Mouse (Mus musculus): ENCODE results near the gene Gnptab.
"Not testable (repeated sequence)": the region's sequence is repeated elsewhere in the genome, so short reads cannot be mapped to it uniquely, and the experiment has no call there.

The Gnptab gene

GRCm38 (mm10) chr10:88417686-88418085 is 38.8 kb downstream of the Gnptab start:
- no peak for DNase-seq (ENCODE audit: low spot score)

GRCm38 (mm10) chr10:88420141-88420541 is 41.2 kb downstream of the Gnptab start:
- no peak for DNase-seq (ENCODE audit: low spot score)

DNA sequence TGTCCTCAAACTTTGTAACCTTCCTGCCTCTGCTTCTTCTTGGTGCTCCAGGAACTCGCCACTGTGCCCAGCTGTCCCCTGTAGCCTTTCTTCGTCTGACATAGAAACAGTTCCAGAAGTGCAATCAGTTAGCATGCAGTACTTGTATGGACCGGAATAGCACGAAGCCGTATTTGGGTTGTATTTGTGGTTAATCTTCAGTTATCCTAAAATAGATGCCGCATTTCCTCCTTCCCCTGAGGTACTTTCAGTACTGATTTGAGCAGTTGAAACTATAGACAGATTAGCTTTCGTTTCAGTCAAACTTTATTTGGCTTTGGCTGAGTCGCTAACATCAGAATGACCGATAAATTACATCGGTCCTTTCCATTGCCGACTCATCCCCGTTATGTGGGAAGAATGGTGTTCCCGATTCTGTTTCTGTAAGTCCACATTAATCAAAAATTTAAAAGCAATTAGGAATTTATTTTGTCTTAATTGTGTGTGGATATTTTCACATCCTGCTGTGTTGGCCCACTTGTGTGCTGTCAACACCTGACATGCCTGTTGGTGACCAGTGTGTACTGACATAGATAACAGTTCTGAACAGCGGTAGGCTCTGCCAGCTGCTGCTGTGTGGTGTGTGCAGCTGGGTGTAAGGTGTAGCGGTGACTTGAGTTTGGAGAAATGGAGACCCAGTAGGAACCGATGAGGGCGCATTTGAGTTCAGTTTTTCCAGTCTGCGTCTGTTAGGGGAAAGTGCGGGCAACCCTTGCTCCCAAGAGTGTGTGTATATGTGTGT is 41.9 kb downstream of the Gnptab start:
- DNase-seq (ENCODE audit: low spot score), result no peak

- peak; percentile 41 for DNase-seq (ENCODE audit: low spot score)
Measured at GRCm38 (mm10) chr10:88426158-88426816, 47.4 kb downstream of the Gnptab start.

- DNase-seq (ENCODE audit: low spot score), result no peak
Measured at GRCm38 (mm10) chr10:88426896-88427295, 48.0 kb downstream of the Gnptab start.

- no peak for DNase-seq (ENCODE audit: low spot score)
Measured at GRCm38 (mm10) chr10:88427998-88428397, 49.1 kb downstream of the Gnptab start.

GRCm38 (mm10) chr10:88441224-88441623 is 62.3 kb downstream of the Gnptab start:
- DNase-seq (ENCODE audit: low spot score), result no peak

DNA sequence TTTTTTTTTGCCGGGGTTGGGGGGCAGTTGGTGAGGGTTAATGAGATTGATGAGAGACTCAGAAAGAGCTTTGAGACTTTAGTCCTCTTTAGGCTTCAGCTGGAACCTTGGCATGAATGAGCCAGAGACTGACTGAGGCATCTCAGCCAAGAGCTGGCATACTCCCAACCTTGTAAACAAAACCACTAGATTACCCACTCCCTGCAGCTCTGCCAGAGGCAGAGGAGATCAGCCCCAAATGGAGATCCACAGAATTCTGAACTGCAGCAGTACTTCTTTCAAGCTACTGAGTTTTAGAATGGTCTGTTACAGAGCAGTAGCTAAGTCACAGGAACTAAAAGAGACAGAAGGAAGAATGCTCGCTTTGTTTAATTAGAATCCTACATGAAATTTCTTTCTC is 72.3 kb downstream of the Gnptab start:
- peak; percentile 26 for DNase-seq (ENCODE audit: low spot score)

DNA sequence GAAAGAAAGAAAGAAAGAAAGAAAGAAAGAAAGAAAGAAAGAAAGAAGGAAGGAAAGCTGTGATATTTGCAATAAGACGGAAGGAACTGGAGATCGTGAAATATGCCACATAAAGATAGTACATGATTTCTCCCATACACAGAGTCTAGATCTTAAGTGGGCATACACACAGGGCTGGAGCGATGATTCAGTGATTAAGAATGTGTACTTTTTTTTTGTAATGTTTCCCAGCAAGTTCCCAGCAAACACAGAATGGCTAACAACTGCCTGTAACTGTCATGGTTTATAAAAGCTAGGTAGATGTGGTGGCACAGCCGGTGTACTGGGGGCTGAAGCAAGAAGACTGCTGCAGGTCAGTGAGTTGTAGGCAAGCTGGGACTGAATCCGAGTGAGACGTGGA is 73.1 kb downstream of the Gnptab start:
- DNase-seq (ENCODE audit: low spot score), result no peak

DNA sequence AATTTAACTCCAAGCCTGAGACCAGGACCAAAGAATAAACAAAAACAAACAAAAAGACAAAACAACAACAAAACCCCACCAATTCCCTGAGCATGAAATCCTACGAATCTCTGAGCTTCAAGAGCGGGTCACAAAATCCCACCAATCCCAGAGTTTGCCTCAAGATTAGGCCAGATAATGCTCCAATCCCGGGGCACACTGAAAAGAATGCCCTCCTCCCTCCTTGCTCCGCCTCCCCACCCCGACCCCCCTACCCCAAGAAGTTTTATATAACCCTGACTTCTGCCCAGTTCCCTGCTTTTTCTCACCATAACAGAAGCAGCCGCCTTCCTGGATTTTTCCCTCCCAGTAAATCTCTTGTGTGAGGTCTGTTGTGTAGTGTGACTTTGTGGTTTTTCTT is 78.9 kb downstream of the Gnptab start:
- DNase-seq (ENCODE audit: low spot score), result no peak

DNA sequence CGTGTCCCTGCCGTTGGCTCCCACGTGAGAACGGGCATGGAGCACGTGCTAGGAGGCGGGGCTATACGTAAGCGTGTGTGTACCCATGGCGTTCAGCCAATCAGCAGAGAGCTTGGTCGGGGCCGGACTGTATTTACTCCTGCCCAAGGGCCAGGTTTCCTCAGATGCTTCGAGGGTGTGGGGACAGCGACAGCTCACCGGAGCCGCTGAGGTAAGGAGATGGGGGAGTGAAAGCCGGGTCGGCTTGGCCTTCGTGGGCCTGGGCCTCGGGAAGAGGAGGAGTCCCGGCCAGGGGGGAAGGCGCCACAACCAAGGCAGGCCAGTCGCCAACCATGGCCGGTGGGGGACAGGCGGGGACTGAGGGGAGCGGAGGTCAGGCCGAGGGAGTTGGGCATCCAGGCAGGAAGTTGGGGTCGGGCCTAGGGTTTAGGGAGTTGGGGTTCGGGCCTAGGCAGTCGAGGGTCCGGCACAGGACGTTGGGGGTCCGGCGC is 80.6 kb downstream of the Gnptab start, which contains the start of gene Sycp3:
Sycp3 (plus strand) TSS at position 68 of the 491 bp plus-strand sequence.
- DNase-seq (ENCODE audit: low spot score), result no peak

GRCm38 (mm10) chr10:88460122-88460820 is 81.3 kb downstream of the Gnptab start:
- no peak for DNase-seq (ENCODE audit: low spot score)

- DNase-seq (ENCODE audit: low spot score), result not testable (repeated sequence)
Measured at GRCm38 (mm10) chr10:88482866-88483265, 103.9 kb downstream of the Gnptab start.

DNA sequence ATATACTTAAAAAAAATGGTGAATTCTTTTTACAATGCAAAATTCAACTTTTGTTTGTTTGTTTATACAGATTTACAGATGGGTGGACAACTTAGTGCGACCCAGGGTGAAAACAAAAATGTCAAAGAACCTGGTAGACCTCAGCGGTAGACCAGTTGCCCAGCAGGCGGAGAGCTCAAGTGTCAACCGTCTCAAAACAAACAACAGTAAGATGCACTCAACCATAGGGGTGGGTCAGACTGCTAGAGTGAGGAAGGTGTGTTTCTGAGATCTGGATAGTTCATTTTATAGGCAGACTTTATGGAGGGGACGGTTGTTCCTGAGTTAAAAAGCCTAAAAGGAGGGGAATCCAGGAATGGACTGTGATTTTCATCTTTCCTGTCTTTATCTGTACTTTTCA is 109.7 kb downstream of the Gnptab start:
- DNase-seq (ENCODE audit: low spot score), result no peak

DNA sequence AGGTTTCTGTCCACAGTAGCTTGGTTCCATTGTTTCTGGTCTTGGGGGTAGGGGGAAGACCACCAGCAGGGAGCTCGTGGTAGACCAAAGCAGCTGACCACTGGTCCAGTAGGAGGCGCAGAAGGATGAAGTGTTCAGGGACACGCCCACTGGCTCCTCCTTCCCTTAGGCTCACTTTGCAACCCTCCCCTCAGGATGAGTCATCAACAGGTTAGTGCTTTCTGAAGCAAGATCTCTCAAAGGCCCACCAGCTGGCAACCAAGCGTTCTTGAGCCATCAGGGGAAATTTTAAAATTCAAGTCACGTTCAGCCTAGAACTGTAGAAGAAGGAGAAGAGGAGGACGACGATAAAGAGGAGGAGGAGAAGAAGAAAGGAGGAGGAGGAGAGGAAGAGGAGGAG is 112.7 kb downstream of the Gnptab start:
- DNase-seq (ENCODE audit: low spot score), result no peak

DNA sequence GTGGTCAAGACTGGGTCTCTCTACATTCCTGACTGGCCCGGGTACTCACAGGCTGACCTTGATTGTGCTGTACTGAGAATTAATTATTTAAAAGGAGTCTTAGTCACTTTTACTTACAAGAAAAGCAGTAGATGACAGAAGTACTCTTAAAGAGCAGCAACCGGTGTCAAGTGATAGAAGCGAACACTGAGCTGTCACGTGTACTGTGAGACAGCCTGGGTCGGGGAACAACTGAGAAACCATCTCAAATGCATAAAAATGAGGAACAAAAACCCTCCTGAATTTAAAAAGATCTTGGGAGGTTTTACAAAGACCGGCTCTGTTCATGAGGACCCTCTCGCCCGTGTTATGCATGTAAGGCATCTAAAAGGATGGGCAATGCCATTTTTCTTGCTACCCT is 113.7 kb downstream of the Gnptab start:
- no peak for DNase-seq (ENCODE audit: low spot score)

- DNase-seq (ENCODE audit: low spot score), result no peak
Measured at GRCm38 (mm10) chr10:88494959-88495587, 116.1 kb downstream of the Gnptab start.

All from layer of hippocampus, adult 9-10 months (tissue).